Mouse (Mus musculus) heart, postnatal 0 days (tissue): ENCODE data around the gene Pcf11.

ENCODE experiments used
- CTCF ChIP-seq: IDR thresholded peaks from 2 replicates; pipeline ENCODE4 v1.5.1; 2016; ENCODE audit warnings: antibody characterized with exemption, control low read depth, low read depth
- EP300 ChIP-seq: IDR thresholded peaks from 2 replicates; pipeline ENCODE4 v1.6.1; 2016; ENCODE audit warnings: antibody characterized with exemption, low read depth

GRCm38 (mm10) chr7:92604961-92605360, 64.8 kb downstream of the Pcf11 start:
- TF ChIP-seq CTCF (no peak), EP300 (no peak)
